Mouse (Mus musculus) olfactory bulb, adult 2 months (tissue): ENCODE data around the gene Ldhb. TPM values are rescaled to one million over a fixed set of nuclear protein-coding genes. Genes with fewer than 3 reads are reported as not detected.
"Not testable (repeated sequence)": the region's sequence is repeated elsewhere in the genome, so short reads cannot be mapped to it uniquely, and the experiment has no call there.

Experiments used
- H3K27ac ChIP-seq: fragments of 200-500 bp; 2 replicates; pipeline ENCODE4 v1.5.1; 2012; ENCODE audit warnings: low read depth, low read length; ENCODE audit not compliant: insufficient read depth
- H3K4me1 ChIP-seq: fragments of 200-500 bp; 2 replicates; pipeline ENCODE4 v1.6.1; 2012; ENCODE audit warnings: low read length; ENCODE audit not compliant: control insufficient read depth, insufficient read depth
- H3K4me3 ChIP-seq: fragments of 200-500 bp; 2 replicates; pipeline ENCODE4 v1.5.1; 2012; ENCODE audit warnings: mild to moderate bottlenecking, low read depth, low read length, moderate library complexity; ENCODE audit not compliant: insufficient read depth
- CTCF ChIP-seq: fragments of 200-500 bp; IDR thresholded peaks from 2 replicates; pipeline ENCODE4 v1.5.1; 2012; ENCODE audit warnings: low read depth, mild to moderate bottlenecking, low read length, moderate library complexity; ENCODE audit not compliant: insufficient read depth
- POLR2A ChIP-seq: fragments of 200-500 bp; IDR thresholded peaks from 2 replicates; pipeline ENCODE4 v1.6.1; 2012; ENCODE audit warnings: mild to moderate bottlenecking, low read depth, low read length, moderate library complexity; ENCODE audit not compliant: insufficient read depth
- WGBS: fragments of 180-500 bp; shearing (Covaris S2); methylation state at CpG from one replicate; pipeline ENCODE4 v1.1.7; 2018; 5-methylcytosine and 5-hydroxymethylcytosine counted together
- polyA plus RNA-seq: library from polyadenylated mRNA; stranded (reverse); fragments of >200 nt; gene quantifications from 2 replicates; pipeline ENCODE4 v1.2.4, GENCODE M21; 2012; ENCODE audit warnings: low replicate concordance; ENCODE audit not compliant: missing spikeins, insufficient read depth, insufficient read length

The Ldhb gene
- polyA plus RNA-seq, 1 experiment = 432 TPM

- Histone ChIP-seq H3K4me1 (no peaks in the 10 kb centered on the region), H3K4me3 (no peak overlapping the region), H3K27ac (no peak overlapping the region)
- TF ChIP-seq CTCF (no peak), POLR2A (no peak)
- WGBS = 11% methylated on average over 6 of the region's 6 CpGs
Measured at GRCm38 (mm10) chr6:142519110-142519509, 11.4 kb upstream of the Ldhb start.

GRCm38 (mm10) chr6:142515379-142515778 is 7.6 kb upstream of the Ldhb start:
- WGBS = 78% methylated on average over 9 of the region's 9 CpGs
- not testable (repeated sequence) for H3K27ac ChIP-seq, H3K4me1 ChIP-seq, H3K4me3 ChIP-seq

GRCm38 (mm10) chr6:142514912-142515311 is 7.2 kb upstream of the Ldhb start:
- Histone ChIP-seq H3K4me3 (no peak overlapping the region), H3K27ac (no peak overlapping the region), H3K4me1 (peaks cover 6% of the 10 kb centered on the region)
- TF ChIP-seq POLR2A = no peak
- WGBS = 3% methylated on average over 10 of the region's 10 CpGs

GRCm38 (mm10) chr6:142512902-142513301 is 5.1 kb upstream of the Ldhb start:
- TF ChIP-seq CTCF (no peak), POLR2A (no peak)
- H3K27ac ChIP-seq = no peak overlapping the region
- WGBS = 73% methylated on average over 3 of the region's 3 CpGs
- no peak overlapping the region for H3K4me3 ChIP-seq
- H3K4me1 ChIP-seq = peaks cover 9% of the 10 kb centered on the region

GRCm38 (mm10) chr6:142511516-142512135 is 3.9 kb upstream of the Ldhb start:
- WGBS = 50% methylated on average over 12 of the region's 12 CpGs
- Histone ChIP-seq H3K4me3 (no peak overlapping the region), H3K27ac (no peak overlapping the region), H3K4me1 (peaks cover 9% of the 10 kb centered on the region)
- TF ChIP-seq CTCF (no peak), POLR2A (no peak)

GRCm38 (mm10) chr6:142508663-142509062 is 906 bp upstream of the Ldhb start:
- Histone ChIP-seq H3K4me1 (peaks cover 13% of the 10 kb centered on the region), H3K27ac (peak overlapping the region; percentile 93), H3K4me3 (no peak overlapping the region)
- WGBS = 23% methylated on average over 4 of the region's 4 CpGs
- TF ChIP-seq CTCF (no peak), POLR2A (no peak)

GRCm38 (mm10) chr6:142507033-142507784 is 548 bp downstream of the Ldhb start:
- Histone ChIP-seq H3K4me1 (peaks cover 19% of the 10 kb centered on the region), H3K4me3 (peak overlapping the region; percentile 90), H3K27ac (peak overlapping the region; percentile 90)
- no peak for TF ChIP-seq POLR2A
- no peak for TF ChIP-seq CTCF
- under 1% methylated on average over 30 of the region's 30 CpGs for WGBS

GRCm38 (mm10) chr6:142506338-142507032 is 1.3 kb downstream of the Ldhb start:
- WGBS = 4% methylated on average over 10 of the region's 10 CpGs
- peak overlapping the region; percentile 90 for H3K4me3 ChIP-seq
- peak overlapping the region; percentile 90 for H3K27ac ChIP-seq
- H3K4me1 ChIP-seq = peaks cover 15% of the 10 kb centered on the region
- TF ChIP-seq POLR2A (no peak), CTCF (no peak)

- Histone ChIP-seq H3K4me3 (no peak overlapping the region), H3K27ac (peak overlapping the region; percentile 54; the same call in 1 of the 2 replicates), H3K4me1 (peaks cover 13% of the 10 kb centered on the region)
- no peak for TF ChIP-seq CTCF
- no peak for TF ChIP-seq POLR2A
- 34% methylated on average over 8 of the region's 8 CpGs for WGBS
Measured at GRCm38 (mm10) chr6:142503601-142504000, 4.2 kb downstream of the Ldhb start.
